Mouse (Mus musculus): ENCODE results near the gene Gpr84.
"Not testable (repeated sequence)": the region's sequence is repeated elsewhere in the genome, so short reads cannot be mapped to it uniquely, and the experiment has no call there.

Gene Gpr84

DNA sequence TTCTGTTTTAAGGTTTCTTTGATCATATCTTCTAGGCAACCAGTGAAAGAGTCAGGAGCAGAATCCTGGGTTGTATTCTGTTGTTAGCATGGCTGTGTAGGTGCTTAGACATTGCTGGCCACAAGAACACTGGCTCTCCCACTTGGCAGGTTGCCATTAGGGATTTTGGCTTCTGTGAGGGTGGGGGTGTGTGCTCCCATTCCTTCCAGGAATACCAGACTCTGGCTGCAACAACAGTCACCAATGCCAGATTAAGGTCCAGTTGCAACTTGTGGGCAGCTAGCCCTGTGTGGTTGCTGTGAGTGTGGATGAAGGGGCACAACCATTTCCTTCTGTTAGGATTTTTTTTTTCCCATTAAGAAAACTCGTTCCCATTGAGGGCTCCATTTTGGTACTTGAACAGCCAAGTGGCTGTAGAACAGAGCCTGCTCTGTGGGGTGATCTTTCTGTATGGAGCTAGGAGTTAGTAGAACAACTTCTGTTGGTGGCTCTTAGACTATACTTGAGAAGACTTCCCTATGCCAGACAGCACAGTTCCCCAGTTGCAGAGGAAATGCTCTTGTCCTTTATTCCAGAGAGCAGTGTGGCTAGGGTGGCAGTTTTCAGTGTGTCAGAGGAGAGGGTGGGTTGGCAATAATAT, 24.5 kb downstream of the Gpr84 start:
- no peak for DNase-seq (ENCODE audit: low spot score in 2 of 2)

DNA sequence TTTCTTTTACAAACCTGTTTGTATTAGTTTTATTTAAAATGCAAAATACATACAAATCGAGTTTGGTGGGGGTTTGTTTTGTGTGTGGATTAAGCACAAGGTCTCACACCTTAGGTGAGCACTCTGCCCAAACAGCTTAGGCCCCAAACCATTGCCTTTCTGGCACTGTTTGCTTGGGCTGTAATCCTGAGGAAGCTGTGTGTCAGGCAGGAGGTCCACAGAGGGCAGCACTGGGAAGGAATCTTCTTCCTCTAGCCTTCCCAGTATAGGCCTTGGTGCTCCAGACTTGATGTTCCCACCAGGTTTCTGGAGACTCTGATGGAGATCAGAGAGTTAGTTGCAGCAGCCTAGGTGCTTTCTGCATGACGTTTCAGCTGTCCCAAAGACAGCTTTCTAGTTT, 25.8 kb downstream of the Gpr84 start:
- DNase-seq (ENCODE audit: low spot score in 2 of 2), result no peak

DNA sequence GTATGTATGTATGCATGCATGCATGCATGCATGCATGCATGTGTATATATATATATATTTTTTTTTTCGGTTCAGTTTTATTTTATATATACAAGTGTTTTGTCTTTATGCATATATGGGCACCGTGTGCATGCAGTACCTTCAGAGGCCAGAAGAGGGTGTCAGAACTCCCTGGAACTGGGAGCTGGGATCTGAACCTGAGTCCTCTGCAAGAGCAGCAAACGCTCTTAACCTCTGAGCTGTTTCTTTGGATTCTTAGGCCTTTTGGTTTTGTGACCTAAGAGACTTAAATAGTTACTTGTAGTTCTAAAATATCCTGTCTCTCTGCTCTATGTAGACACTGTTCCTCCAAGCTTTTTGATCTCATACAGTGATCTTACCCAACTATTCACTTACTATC, 26.3 kb downstream of the Gpr84 start:
- DNase-seq (ENCODE audit: low spot score in 2 of 2), result peak; percentile 62 to 81

DNA sequence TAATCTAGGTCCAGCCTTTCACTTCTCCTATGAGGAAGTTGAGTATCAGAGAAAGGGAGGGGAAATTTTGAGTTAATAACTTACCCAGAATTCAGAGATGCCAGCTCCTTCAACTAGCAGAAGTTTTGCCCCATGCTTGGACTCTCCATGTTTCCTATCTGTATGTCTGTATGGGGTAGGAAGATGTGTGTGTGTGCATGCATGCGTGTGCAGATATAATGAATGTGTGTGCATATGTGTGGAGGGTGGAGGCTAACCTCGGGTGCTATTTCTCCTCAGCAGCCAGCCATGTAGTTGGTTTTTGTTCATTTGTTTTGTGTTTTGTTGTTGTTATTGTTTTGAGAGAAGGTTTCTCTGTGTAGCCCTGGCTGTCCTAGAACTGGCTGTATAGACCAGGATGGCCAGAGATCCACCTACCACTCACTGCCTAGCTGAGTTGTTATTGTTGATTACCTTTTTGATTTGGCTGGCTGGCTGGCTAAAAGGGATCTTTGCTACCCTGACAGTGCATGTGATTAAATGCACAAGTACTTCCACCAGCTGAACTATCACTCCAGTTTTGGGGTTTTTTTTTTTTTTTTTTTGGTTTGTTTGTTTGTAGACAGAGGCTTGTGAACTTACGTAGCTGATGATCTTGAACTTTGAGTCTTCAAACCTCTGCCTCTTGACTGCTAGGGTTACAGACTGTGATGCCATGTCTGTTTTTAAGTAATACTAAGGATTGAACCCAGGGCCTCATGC, 28.8 kb downstream of the Gpr84 start:
- DNase-seq (ENCODE audit: low spot score in 2 of 2), result no peak

DNA sequence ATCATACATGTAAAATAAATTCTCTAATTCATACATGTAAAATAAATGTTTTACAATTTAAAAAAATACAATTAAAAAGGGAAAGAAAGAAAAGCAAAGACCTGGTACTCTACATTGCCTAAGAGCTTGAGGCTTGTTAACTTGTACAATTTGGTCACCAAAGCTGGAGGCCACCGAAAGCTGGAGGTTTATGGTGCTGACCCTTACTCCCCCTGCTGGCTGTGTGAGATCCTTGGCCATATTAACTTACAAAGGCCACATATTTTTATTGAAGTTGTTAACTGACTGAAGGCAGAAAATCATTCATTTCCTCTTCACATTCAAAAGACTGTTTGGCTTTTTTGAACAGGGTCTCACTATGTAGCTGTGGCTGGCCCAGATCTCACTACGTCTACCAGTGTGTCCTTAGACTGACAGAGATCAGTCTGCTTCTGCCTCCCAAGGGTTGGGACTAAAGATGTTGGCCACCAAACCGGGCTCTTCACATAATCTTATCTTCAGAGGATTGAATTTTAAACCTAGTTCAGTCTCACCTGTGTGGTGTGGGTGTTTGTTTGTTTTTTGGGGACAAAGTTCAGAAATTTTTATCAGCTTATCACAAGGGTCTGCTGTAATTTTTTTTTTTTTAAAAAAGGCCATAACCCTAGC, 29.5 kb downstream of the Gpr84 start:
- DNase-seq (ENCODE audit: low spot score in 2 of 2), result peak; percentile 64 to 76

DNA sequence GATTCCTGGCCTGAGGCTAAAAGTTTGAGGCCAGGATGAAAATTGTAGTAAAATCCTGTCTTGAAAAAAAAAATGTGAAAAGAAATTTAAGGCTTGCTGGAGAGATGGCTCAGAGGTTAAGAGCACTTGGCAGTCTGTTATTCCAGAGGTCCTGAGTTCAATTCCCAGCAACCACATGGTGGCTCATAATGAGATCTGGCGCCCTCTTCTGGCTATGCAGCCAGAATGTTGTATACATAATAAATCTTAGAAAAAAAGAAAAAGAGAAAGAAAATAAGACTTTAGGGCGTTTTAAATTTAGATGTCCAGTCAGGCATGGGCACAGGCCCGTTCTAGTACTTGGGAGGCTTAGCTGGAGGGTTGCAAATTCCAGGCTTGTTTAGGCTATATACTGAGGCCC, 30.7 kb downstream of the Gpr84 start:
- DNase-seq (ENCODE audit: low spot score in 2 of 2), result peak; percentile 67 to 84

DNA sequence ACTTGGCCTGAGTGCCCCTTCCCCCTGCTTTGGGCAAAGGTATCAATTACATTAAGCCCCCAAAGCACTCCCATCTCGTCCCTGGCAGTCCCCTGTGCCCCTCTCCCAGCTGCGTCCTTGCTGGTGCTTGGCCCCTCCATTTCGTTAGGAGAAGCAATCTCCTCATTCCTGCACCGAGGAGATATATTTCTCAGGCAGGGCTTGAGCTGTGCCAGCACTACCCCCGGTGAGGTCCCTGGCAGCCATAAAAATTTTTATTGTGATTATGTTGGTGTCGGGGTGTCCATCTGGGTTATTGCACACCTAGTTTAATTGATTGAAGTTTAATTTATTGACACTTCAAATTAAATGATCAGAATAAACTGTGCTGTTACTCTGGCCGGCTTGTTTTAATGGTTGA, 32.5 kb downstream of the Gpr84 start:
- no peak for DNase-seq (ENCODE audit: low spot score in 2 of 2)

DNA sequence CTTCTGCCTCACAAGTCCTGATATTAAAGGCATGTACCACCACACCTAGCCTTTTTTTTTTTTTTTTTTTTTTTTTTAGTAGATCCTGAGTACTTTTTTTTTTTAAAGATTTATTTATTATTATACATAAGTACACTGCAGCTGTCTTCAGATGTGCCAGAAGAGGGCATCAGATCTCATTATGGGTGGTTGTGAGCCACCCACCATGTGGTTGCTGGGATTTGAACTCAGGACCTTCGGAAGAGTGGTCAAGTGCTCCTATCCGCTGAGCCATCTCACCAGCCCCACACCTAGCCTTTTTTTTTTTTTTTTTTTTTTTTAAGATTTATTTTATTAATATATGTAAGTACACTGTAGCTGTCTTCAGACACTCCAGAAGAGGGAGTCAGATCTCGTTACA, 34.5 kb downstream of the Gpr84 start:
- DNase-seq (ENCODE audit: low spot score in 2 of 2), result not testable (repeated sequence)

DNA sequence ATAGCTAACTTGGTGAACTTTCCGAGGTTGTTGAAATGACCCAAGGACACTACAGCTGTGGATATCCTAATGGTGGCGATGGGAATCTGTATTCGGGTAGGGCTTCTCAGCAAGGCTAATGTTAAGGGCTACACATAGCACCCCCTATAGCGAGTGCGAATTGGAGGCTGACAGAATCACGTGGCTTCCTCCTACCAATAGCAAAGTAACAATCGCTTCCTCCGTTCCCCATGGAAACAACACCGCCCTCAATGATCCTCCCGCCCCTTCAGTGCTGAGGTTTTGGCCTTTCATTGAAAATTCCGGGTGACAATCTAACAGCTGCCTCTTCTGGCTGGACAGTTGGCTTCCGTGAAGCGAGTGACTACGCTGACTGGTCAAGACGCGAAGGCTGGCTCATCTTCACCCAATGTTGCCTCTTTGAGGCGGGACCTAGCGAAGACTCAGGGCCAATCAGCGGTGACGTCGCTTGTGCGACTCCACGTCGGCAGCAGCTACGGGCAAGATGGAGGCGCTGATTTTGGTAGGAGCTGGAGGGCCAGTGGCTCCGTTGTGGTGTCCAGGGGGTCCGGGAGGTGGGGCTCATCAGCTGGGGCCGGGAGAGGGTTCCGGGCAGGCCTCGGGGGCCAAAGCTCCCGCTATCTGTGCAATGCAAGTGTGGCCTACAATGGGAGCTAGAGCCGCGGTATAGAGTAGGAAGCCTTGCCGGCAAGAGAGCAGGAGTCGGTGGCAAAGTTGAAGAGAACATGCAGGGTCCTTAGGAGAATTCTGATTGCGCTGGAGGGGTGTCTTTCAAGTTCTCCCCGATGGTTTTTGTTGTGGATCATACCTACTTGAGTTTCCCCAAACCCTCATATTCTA, 37.8 kb downstream of the Gpr84 start, which contains the start of gene Copz1:
Copz1 (plus strand) TSS at position 296 of the 861 bp plus-strand sequence.
- peak; percentile 92 to 94 for DNase-seq (ENCODE audit: low spot score in 2 of 2)

DNA sequence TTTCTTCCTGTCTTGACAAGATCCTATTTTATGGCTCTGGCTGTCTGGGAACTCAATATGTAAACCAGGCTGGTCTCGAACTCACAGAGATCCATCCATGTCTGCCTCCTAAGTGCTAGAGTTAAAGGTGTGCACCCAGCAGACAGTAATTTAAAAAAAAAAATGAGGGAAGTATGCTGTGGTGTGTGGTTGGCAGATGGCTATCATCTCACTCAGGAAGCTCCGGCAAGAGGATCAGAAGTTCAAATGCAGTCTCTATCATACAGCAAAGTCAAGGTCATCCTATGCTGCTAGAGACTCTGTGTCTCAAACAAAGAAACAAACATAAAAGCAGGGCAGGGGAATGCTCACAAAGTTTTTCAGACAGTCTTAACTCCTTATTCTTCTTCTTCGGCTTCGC, 41.5 kb downstream of the Gpr84 start:
- no peak for DNase-seq (ENCODE audit: low spot score in 2 of 2)

DNA sequence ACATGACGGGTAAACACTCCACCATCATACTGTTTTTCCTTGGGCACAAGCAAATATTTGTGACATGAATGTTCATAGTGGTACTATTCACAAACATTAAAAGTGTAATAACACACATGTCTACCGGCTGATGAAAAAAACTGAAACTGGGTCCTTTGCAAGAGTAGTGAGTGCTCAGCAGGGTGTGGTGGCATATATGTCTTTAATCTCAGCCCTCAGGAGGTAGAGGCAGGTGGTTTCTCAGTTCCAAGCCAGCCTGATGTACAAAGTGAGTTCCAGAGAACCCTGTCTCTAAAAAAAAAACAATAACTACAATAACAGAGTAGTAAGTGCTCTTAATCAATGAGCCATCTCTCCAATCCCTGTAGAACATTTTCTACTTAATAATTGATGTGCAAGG, 45.6 kb downstream of the Gpr84 start:
- DNase-seq (ENCODE audit: low spot score in 2 of 2), result no peak

DNA sequence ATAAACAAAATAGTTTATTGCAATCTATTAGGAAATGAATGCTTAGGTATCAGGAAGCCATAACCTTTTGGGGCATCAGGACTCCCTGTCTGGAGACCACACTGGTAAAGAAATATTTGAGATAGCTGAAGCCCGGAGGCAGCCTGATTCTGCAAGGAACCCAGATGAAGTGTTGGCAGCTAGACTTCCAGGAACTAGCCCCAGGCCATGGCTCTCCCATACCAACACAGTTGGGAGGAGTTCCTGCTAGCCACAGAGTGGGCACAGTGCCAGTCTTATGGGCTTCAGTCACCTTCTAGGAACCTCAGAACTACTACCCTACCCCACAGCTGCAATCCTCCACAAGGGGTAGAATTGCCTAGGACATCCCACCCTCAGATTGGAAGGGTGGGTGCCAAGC, 50.4 kb downstream of the Gpr84 start:
- peak; percentile 75 to 85 for DNase-seq (ENCODE audit: low spot score in 2 of 2)

DNA sequence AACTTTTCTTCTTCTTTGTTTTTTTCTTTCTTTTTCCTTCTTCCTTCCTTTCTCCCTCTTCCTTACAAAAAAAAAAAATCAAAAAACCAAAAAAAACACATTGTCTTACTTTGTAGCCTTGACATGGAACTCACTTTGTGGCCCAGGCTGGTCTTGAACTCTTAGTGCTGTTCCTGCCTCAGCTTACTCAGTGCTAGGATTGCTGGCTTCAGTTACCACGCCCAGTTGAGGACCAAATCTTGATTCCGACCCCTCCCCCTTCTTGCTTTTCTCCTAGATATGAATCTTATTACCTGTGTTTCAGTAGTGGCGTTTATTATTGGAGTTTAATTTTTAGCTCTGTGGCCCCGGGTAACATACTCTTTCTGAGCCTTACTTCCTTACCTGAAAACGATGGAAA, 51.2 kb downstream of the Gpr84 start:
- no peak for DNase-seq (ENCODE audit: low spot score in 2 of 2)
